Mouse (Mus musculus): ENCODE results near the gene Wwp2. TPM values are rescaled to one million over a fixed set of nuclear protein-coding genes. Genes with fewer than 3 reads are reported as not detected.

Wwp2 gene
- total and polyA plus RNA-seq, 3 experiments: 21.8 to 31.5 TPM; not detected in 1

DNA sequence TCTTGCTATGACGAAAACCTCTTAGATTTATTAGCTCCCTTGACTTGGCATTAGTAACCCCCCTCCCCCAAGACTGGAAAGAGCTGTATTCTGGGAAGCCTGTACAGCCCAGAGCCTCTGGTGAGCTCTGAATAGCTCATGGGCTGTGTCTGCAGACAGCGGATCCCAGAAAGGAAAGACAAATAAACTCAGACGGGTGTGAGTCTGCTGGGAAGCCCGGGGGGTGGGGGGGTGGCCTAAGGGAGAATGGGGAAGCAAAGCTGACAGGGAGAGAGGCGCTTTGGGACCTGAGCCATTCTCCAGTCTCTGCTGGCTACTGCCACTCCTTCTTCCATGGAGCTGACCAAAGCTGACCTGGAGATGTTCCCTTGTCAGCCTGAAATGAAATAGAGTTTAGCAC, 53.8 kb downstream of the Wwp2 start:
- H3K9me3 ChIP-seq (replicated peaks; ENCODE audit: insufficient read depth, low read length): no peaks in the 10 kb centered on the region
- H3K9ac ChIP-seq (ENCODE audit: control insufficient read depth, low read depth, low read length, poor library complexity, severe bottlenecking): no peak overlapping the region
- H3K4me3 ChIP-seq (ENCODE audit: control insufficient read depth in 1 of 2, insufficient read depth in 1 of 2, low read depth in 2 of 2, low read length in 2 of 2): no peak overlapping the region
- no peak for DNase-seq (ENCODE audit: low read depth, low spot score)
- no peaks in the 10 kb centered on the region for H3K79me2 ChIP-seq (ENCODE audit: control insufficient read depth, insufficient read depth, low read length, poor library complexity)
- TF ChIP-seq RCOR1 (IDR thresholded peaks at IDR 0.05; ENCODE audit: low read depth, low read length) (no peak), POLR2AphosphoS2 (IDR thresholded peaks at IDR 0.05; ENCODE audit: low read length) (no peak), EP300 (IDR thresholded peaks at IDR 0.05; ENCODE audit: low read depth in 1 of 2, low read length in 2 of 2) (no peak), MEF2A (IDR thresholded peaks at IDR 0.05; ENCODE audit: extremely low read depth, insufficient replicate concordance, low read depth, low read length, poor library complexity, severe bottlenecking) (no peak), MYB (IDR thresholded peaks at IDR 0.05; ENCODE audit: low read depth, low read length) (no peak), MXI1 (IDR thresholded peaks at IDR 0.05; ENCODE audit: low read depth, low read length) (no peak), ZMIZ1 (IDR thresholded peaks at IDR 0.05; ENCODE audit: low read depth, low read length) (no peak), GABPA (IDR thresholded peaks at IDR 0.05; ENCODE audit: low read depth, low read length) (no peak), MAFK (IDR thresholded peaks at IDR 0.05; ENCODE audit: borderline replicate concordance, low read depth, low read length) (no peak), POLR2A (IDR thresholded peaks at IDR 0.05; ENCODE audit: control insufficient read depth in 1 of 2, insufficient read depth in 1 of 2, low read depth in 1 of 2, low read length in 2 of 2, poor library complexity in 1 of 2) (no peak), ETS1 (IDR thresholded peaks at IDR 0.05; ENCODE audit: low read depth, low read length) (no peak), MAZ (IDR thresholded peaks at IDR 0.05; ENCODE audit: low read depth, low read length) (no peak), UBTF (IDR thresholded peaks at IDR 0.05; ENCODE audit: borderline replicate concordance, insufficient read depth, low read depth, low read length) (no peak), RAD21 (IDR thresholded peaks at IDR 0.05; ENCODE audit: low read depth, low read length) (no peak), KAT2A (conservative IDR thresholded peaks at IDR 0.05; ENCODE audit: low read depth, low read length) (no peak)
- peaks cover 0 to 14% of the 10 kb centered on the region in 2 experiments; a peak in 3 of 4 replicates for H3K36me3 ChIP-seq (ENCODE audit: control insufficient read depth in 1 of 2, insufficient read depth in 2 of 2, low read length in 2 of 2)
- no peak overlapping the region for H3K27ac ChIP-seq (ENCODE audit: control insufficient read depth, low read depth, low read length)
- H3K27me3 ChIP-seq (ENCODE audit: control insufficient read depth in 1 of 2, insufficient read depth in 2 of 2, low read length in 2 of 2): no peaks in the 10 kb centered on the region
- peaks cover 16 to 17% of the 10 kb centered on the region in 2 experiments for H3K4me1 ChIP-seq (ENCODE audit: control insufficient read depth in 1 of 2, insufficient read depth in 2 of 2, low read length in 2 of 2)

DNA sequence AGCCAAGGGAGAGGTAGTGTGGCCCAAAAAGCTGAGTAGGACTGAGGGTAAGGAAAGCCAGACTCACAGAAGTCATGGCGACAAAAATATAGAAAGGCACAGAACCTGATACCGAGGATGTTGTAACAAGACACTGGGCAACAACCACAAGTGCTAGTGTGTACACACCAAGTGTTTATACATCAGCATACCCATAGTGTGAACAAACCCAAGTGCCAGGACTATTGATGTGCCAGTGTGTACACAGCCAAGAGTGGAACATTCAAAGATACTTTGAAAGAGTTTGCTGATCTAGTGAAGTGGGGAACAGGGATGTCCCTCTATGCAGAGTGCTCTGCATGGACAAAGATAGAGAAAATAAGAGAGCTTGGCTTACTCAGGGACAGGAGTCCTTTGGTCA, 54.5 kb downstream of the Wwp2 start:
- peaks cover 0 to 14% of the 10 kb centered on the region in 2 experiments; a peak in 3 of 4 replicates for H3K36me3 ChIP-seq (ENCODE audit: control insufficient read depth in 1 of 2, insufficient read depth in 2 of 2, low read length in 2 of 2)
- DNase-seq (ENCODE audit: low read depth, low spot score): no peak
- H3K27ac ChIP-seq (ENCODE audit: control insufficient read depth, low read depth, low read length): no peak overlapping the region
- no peak overlapping the region for H3K9ac ChIP-seq (ENCODE audit: control insufficient read depth, low read depth, low read length, poor library complexity, severe bottlenecking)
- TF ChIP-seq GATA1 (IDR thresholded peaks at IDR 0.05; ENCODE audit: low read depth, low read length): no peak
- no peak for TF ChIP-seq USF2 (IDR thresholded peaks at IDR 0.05; ENCODE audit: borderline replicate concordance in 1 of 2, insufficient read depth in 1 of 2, low read depth in 1 of 2, low read length in 2 of 2)
- no peak for TF ChIP-seq MYC (IDR thresholded peaks at IDR 0.05; ENCODE audit: low read depth, low read length)
- no peak for TF ChIP-seq MYB (IDR thresholded peaks at IDR 0.05; ENCODE audit: low read depth, low read length)
- no peak for TF ChIP-seq NELFE (IDR thresholded peaks at IDR 0.05; ENCODE audit: low read depth, low read length)
- TF ChIP-seq ZNF384 (IDR thresholded peaks at IDR 0.05; ENCODE audit: low read depth, low read length): no peak
- no peak for TF ChIP-seq GABPA (IDR thresholded peaks at IDR 0.05; ENCODE audit: low read depth, low read length)
- TF ChIP-seq TCF12 (IDR thresholded peaks at IDR 0.05; ENCODE audit: low read depth, low read length): no peak
- H3K4me3 ChIP-seq (ENCODE audit: control insufficient read depth in 1 of 2, insufficient read depth in 1 of 2, low read depth in 2 of 2, low read length in 2 of 2): no peak overlapping the region
- peaks cover 14 to 16% of the 10 kb centered on the region in 2 experiments for H3K4me1 ChIP-seq (ENCODE audit: control insufficient read depth in 1 of 2, insufficient read depth in 2 of 2, low read length in 2 of 2)
- no peaks in the 10 kb centered on the region for H3K27me3 ChIP-seq (ENCODE audit: control insufficient read depth in 1 of 2, insufficient read depth in 2 of 2, low read length in 2 of 2)
- H3K9me3 ChIP-seq (replicated peaks; ENCODE audit: insufficient read depth, low read length): no peaks in the 10 kb centered on the region
- no peaks in the 10 kb centered on the region for H3K79me2 ChIP-seq (ENCODE audit: control insufficient read depth, insufficient read depth, low read length, poor library complexity)

Measured in MEL (cell line).